Comparison of ENCODE assay signal across 14 mouse cellular contexts in the genomic region with DNA sequence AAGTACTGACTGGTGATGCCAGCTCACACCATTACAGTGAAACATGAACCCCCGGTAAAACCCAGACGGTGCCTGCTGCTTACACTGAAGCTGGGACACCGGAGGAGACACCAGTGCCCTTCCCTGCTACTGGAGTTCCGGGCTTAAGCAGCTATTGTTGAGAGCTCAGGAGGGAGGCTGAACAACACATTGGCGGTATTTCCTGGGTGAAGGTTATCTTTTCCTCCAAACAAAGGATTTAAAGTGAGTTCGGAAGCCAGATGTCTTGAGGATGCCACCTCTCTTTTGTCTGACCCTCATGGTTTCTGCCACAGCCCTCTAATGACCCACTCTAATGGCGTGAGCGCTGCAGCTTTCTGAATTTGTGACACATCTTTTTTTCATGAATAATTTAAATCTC. TPM values are rescaled to one million over a fixed set of nuclear protein-coding genes. Genes with fewer than 3 reads are reported as not detected.
A peak's percentile ranks its signal among the peaks of the same experiment; 100 is the strongest.
DNase-seq lines count a peak whose midpoint lies in the region; ATAC-seq lines count a peak whose summit lies in the region.
"Had no signal": no experiment of that assay in that cellular context is flagged by ENCODE, and none has a peak within 500 bp of the region (broad histone marks: within the 10 kb centered on the region; RNA-seq: fewer than 3 reads in every experiment).

No protein-coding gene starts in this region.

- no peak overlapping the region for H3K4me3 ChIP-seq in kidney, embryonic 14.5 days (ENCODE audit: low read length)
- H3K4me3 ChIP-seq in forebrain, embryonic 15.5 days = no peak overlapping the region
- peak overlapping the region; percentile 12 for H3K4me3 ChIP-seq in midbrain, embryonic 13.5 days (replicated peaks)
- H3K4me3 ChIP-seq: erythroblast, embryonic 14.5 days; heart, embryonic 10.5 days; liver, embryonic 15.5 days had no signal

- H3K4me1 ChIP-seq in kidney, embryonic 14.5 days (ENCODE audit: control insufficient read depth, insufficient read depth, low read length) = peaks cover 16% of the 10 kb centered on the region
- H3K4me1 ChIP-seq in forebrain, embryonic 15.5 days = peaks cover 72% of the 10 kb centered on the region
- peaks cover 76% of the 10 kb centered on the region for H3K4me1 ChIP-seq in midbrain, embryonic 13.5 days (replicated peaks)

- peaks cover 5% of the 10 kb centered on the region; the same call in 1 of the 2 replicates for H3K36me3 ChIP-seq in kidney, embryonic 14.5 days (ENCODE audit: control insufficient read depth, insufficient read depth, low read length)
- H3K36me3 ChIP-seq in forebrain, embryonic 15.5 days = peaks cover 8% of the 10 kb centered on the region
- peaks cover 18% of the 10 kb centered on the region for H3K36me3 ChIP-seq in midbrain, embryonic 13.5 days

- no peak for ATAC-seq in kidney, embryonic 14.5 days (ENCODE audit: low FRiP score, low TSS enrichment)
- ATAC-seq in forebrain, embryonic 15.5 days (replicated peaks) = no peak
- no peak for ATAC-seq in midbrain, embryonic 13.5 days

- no peak overlapping the region for H3K9ac ChIP-seq in kidney, embryonic 14.5 days (ENCODE audit: low read depth, low read length)
- peak overlapping the region; percentile 20; the same call in 1 of the 2 replicates for H3K9ac ChIP-seq in forebrain, embryonic 15.5 days (replicated peaks)
- peak overlapping the region; percentile 47 for H3K9ac ChIP-seq in midbrain, embryonic 13.5 days (replicated peaks)
- H3K9ac ChIP-seq: liver, embryonic 15.5 days had no signal

- H3K27ac ChIP-seq in kidney, embryonic 14.5 days (ENCODE audit: low read depth, low read length) = peak overlapping the region; percentile 37; the same call in 1 of the 2 replicates
- peak overlapping the region; percentile 92 for H3K27ac ChIP-seq in forebrain, embryonic 15.5 days (replicated peaks)
- H3K27ac ChIP-seq in midbrain, embryonic 13.5 days = peak overlapping the region; percentile 94
- H3K27ac ChIP-seq: heart, embryonic 10.5 days; liver, embryonic 15.5 days had no signal

- H3K9me3 ChIP-seq in kidney, embryonic 14.5 days (ENCODE audit: control insufficient read depth, low read length) = no peaks in the 10 kb centered on the region
- no peaks in the 10 kb centered on the region for H3K9me3 ChIP-seq in forebrain, embryonic 15.5 days
- H3K9me3 ChIP-seq in midbrain, embryonic 13.5 days = no peaks in the 10 kb centered on the region
- H3K9me3 ChIP-seq: heart, embryonic 10.5 days; liver, embryonic 15.5 days had no signal

- H3K4me2 ChIP-seq in kidney, embryonic 14.5 days (replicated peaks; ENCODE audit: low read depth, low read length) = no peak overlapping the region; the same call in 1 of the 2 replicates
- peak overlapping the region; percentile 12; the same call in 1 of the 2 replicates for H3K4me2 ChIP-seq in forebrain, embryonic 15.5 days (replicated peaks)
- H3K4me2 ChIP-seq in midbrain, embryonic 13.5 days (replicated peaks) = peak overlapping the region; percentile 40
- H3K4me2 ChIP-seq: liver, embryonic 15.5 days had no signal

- DNase-seq in kidney, postnatal 4 days = no peak
- no peak for DNase-seq in MN1 (ENCODE audit: low spot score)
- DNase-seq in thymus, adult 18-20 months = no peak
- no peak for DNase-seq in adrenal gland, postnatal 36 days
- no peak for DNase-seq in c-Kit-positive CD71-positive TER-119-positive erythroid progenitor cells, embryonic 14.5 days (ENCODE audit: low spot score)
- DNase-seq: cerebellum, adult 18-20 months; kidney, postnatal 14 days; right cerebral cortex, postnatal 14 days had no signal

- WGBS in kidney, embryonic 14.5 days = 27% methylated on average over 8 of the region's 8 CpGs
- WGBS in forebrain, embryonic 15.5 days = 10% methylated on average over 8 of the region's 8 CpGs
- WGBS in midbrain, embryonic 13.5 days = 5% methylated on average over 8 of the region's 8 CpGs

- H3K27me3 ChIP-seq in kidney, embryonic 14.5 days (ENCODE audit: control insufficient read depth, insufficient read depth, low read length) = no peaks in the 10 kb centered on the region
- no peaks in the 10 kb centered on the region for H3K27me3 ChIP-seq in forebrain, embryonic 15.5 days
- no peaks in the 10 kb centered on the region for H3K27me3 ChIP-seq in midbrain, embryonic 13.5 days
- H3K27me3 ChIP-seq: liver, embryonic 15.5 days had no signal

RNA-seq across cellular contexts. Expression of a gene that starts 10.9 kb away (rescaled TPM):
- polyA plus RNA-seq in kidney, embryonic 14.5 days (2014; fragmentation: Nextera tagmentation; extraction: Ambion mirVana) = 16.6 and 26.8 TPM in 2 replicates
- polyA plus RNA-seq in forebrain, embryonic 15.5 days (2015; fragmentation: Nextera tagmentation; extraction: Ambion mirVana) = 39.3 and 43.0 TPM in 2 replicates
- polyA plus RNA-seq in midbrain, embryonic 13.5 days (2015; fragmentation: Nextera tagmentation; extraction: Ambion mirVana) = 73.8 and 76.2 TPM in 2 replicates
- total RNA-seq in adrenal gland, postnatal 36 days (2021) = 10 to 100 TPM; 22.8 to 23.7 TPM

Comparison
In these comparisons a context has a peak if more than half of its experiments do, and no peak if none do; other contexts are left out.
1. H3K27ac ChIP-seq: peak in every context shown above with its lines; median percentile 94 in midbrain, embryonic 13.5 days; 92 in forebrain, embryonic 15.5 days; 37 in kidney, embryonic 14.5 days.